In genomic region chr15:80910183-80910582, GRCm38 (mm10) we compare ENCODE assay signal across 28 mouse cellular contexts. TPM values are rescaled to one million over a fixed set of nuclear protein-coding genes. Genes with fewer than 3 reads are reported as not detected.
A peak's percentile ranks its signal among the peaks of the same experiment; 100 is the strongest.
DNase-seq lines count a peak whose midpoint lies in the region; ATAC-seq and TF ChIP-seq lines count a peak whose summit lies in the region.
"Had no signal": no experiment of that assay in that cellular context is flagged by ENCODE, and none has a peak within 500 bp of the region (broad histone marks: within the 10 kb centered on the region; RNA-seq: fewer than 3 reads in every experiment).

No protein-coding gene starts in this region.

- no peak overlapping the region for H3K27ac ChIP-seq in gastrocnemius, adult 2 months
- H3K27ac ChIP-seq in liver, embryonic 12.5 days: peak overlapping the region; percentile 88
- no peak overlapping the region for H3K27ac ChIP-seq in liver, postnatal 0 days (ENCODE audit: low read depth)
- peak overlapping the region; percentile 84 for H3K27ac ChIP-seq in liver, embryonic 14.5 days
- H3K27ac ChIP-seq: embryonic facial prominence, embryonic 12.5 days; hindbrain, embryonic 10.5 days; kidney, postnatal 0 days; limb, embryonic 13.5 days had no signal

- WGBS in liver, embryonic 12.5 days (ENCODE audit: insufficient replicate concordance): 69% methylated on average over 3 of the region's 3 CpGs
- WGBS in liver, postnatal 0 days (ENCODE audit: insufficient replicate concordance): 83% methylated on average over 3 of the region's 3 CpGs
- 68% methylated on average over 3 of the region's 3 CpGs for WGBS in liver, embryonic 14.5 days (ENCODE audit: insufficient replicate concordance)

- no peak for ATAC-seq in liver, embryonic 12.5 days
- ATAC-seq in liver, postnatal 0 days: no peak
- ATAC-seq in liver, embryonic 14.5 days (ENCODE audit: insufficient read depth): no peak
- ATAC-seq: activated CD4-positive, CD25-positive, alpha-beta regulatory T cell, adult 4 months; forebrain, embryonic 14.5 days; hindbrain, embryonic 16.5 days had no signal

- H3K9ac ChIP-seq in liver, embryonic 12.5 days: peak overlapping the region; percentile 51
- no peak overlapping the region for H3K9ac ChIP-seq in liver, postnatal 0 days (replicated peaks)
- no peak overlapping the region; the same call in 1 of the 2 replicates for H3K9ac ChIP-seq in liver, embryonic 14.5 days (replicated peaks)
- H3K9ac ChIP-seq: embryonic facial prominence, embryonic 12.5 days; limb, embryonic 13.5 days; lung, embryonic 14.5 days had no signal

- intact Hi-C loops in gastrocnemius, adult 2 months (cut with DNase I): no loop called here

- TF ChIP-seq EP300 in liver, postnatal 0 days (IDR thresholded peaks at IDR 0.05; ENCODE audit: low read depth): no peak
- no peak for TF ChIP-seq EP300 in liver, embryonic 14.5 days (IDR thresholded peaks at IDR 0.05; ENCODE audit: low read depth)

- no peaks in the 10 kb centered on the region for H3K27me3 ChIP-seq in liver, embryonic 12.5 days (replicated peaks)
- H3K27me3 ChIP-seq in liver, postnatal 0 days (ENCODE audit: insufficient read depth, low read length): no peaks in the 10 kb centered on the region
- no peaks in the 10 kb centered on the region for H3K27me3 ChIP-seq in liver, embryonic 14.5 days (ENCODE audit: control insufficient read depth, insufficient read depth, low read length)
- H3K27me3 ChIP-seq: embryonic facial prominence, embryonic 12.5 days; limb, embryonic 13.5 days had no signal

- no peaks in the 10 kb centered on the region for H3K9me3 ChIP-seq in liver, embryonic 12.5 days (replicated peaks)
- H3K9me3 ChIP-seq in liver, postnatal 0 days (ENCODE audit: low read length): no peaks in the 10 kb centered on the region
- no peaks in the 10 kb centered on the region for H3K9me3 ChIP-seq in liver, embryonic 14.5 days (ENCODE audit: control insufficient read depth, low read length)
- H3K9me3 ChIP-seq: embryonic facial prominence, embryonic 12.5 days; G1E; hindbrain, embryonic 10.5 days; limb, embryonic 13.5 days had no signal

- H3K4me1 ChIP-seq in liver, embryonic 12.5 days: peaks cover 39% of the 10 kb centered on the region
- peaks cover 11% of the 10 kb centered on the region for H3K4me1 ChIP-seq in liver, postnatal 0 days (ENCODE audit: insufficient read depth)
- peaks cover 25 to 26% of the 10 kb centered on the region in 2 experiments for H3K4me1 ChIP-seq in liver, embryonic 14.5 days (replicated peaks; ENCODE audit: control insufficient read depth in 2 of 2, insufficient read depth in 2 of 2, low read length in 1 of 2)
- H3K4me1 ChIP-seq: embryonic facial prominence, embryonic 12.5 days; hindbrain, embryonic 10.5 days; limb, embryonic 13.5 days had no signal

- no peak overlapping the region for H3K4me3 ChIP-seq in gastrocnemius, adult 2 months
- H3K4me3 ChIP-seq in liver, embryonic 12.5 days: no peak overlapping the region
- H3K4me3 ChIP-seq in liver, postnatal 0 days (ENCODE audit: low read depth, low read length): no peak overlapping the region
- H3K4me3 ChIP-seq in liver, embryonic 14.5 days (ENCODE audit: insufficient read depth in 1 of 2, low read depth in 2 of 2, low read length in 2 of 2): no peak overlapping the region
- H3K4me3 ChIP-seq: embryonic facial prominence, embryonic 12.5 days; hindbrain, embryonic 10.5 days; limb, embryonic 13.5 days had no signal

- H3K4me2 ChIP-seq in liver, embryonic 12.5 days: peak overlapping the region; percentile 55
- no peak overlapping the region for H3K4me2 ChIP-seq in liver, postnatal 0 days (ENCODE audit: low read depth, low read length)
- H3K4me2 ChIP-seq in liver, embryonic 14.5 days (ENCODE audit: low read depth): peak overlapping the region; percentile 62
- H3K4me2 ChIP-seq: embryonic facial prominence, embryonic 12.5 days; limb, embryonic 13.5 days; lung, embryonic 14.5 days had no signal

- DNase-seq in gastrocnemius, adult 2 months: no peak
- no peak for DNase-seq in gastrocnemius, adult 8-10 months (ENCODE audit: low spot score in 2 of 2)
- DNase-seq in liver, postnatal 0 days: no peak
- peak; percentile 26 for DNase-seq in T-cell, adult 2 months (ENCODE audit: low spot score)
- no peak for DNase-seq in liver, embryonic 14.5 days (ENCODE audit: low read depth in 3 of 3, low spot score in 3 of 3)
- no peak for DNase-seq in embryo, embryonic 9.5 days (ENCODE audit: extremely low spot score)
- DNase-seq in kidney, adult 9 months: no peak
- DNase-seq: adrenal gland, adult 2 months; adrenal gland, postnatal 36 days; cerebellum, adult 11 months; cerebellum, adult 9-10 months; cerebellum, postnatal 36 days; heart, postnatal 14 days; kidney, adult 2 months; kidney, postnatal 4 days; lung, embryonic 14.5 days; lung, postnatal 14 days; midbrain, embryonic 14.5 days; thymus, adult 2 months had no signal

- H3K36me3 ChIP-seq in liver, embryonic 12.5 days: peaks cover 95% of the 10 kb centered on the region
- H3K36me3 ChIP-seq in liver, postnatal 0 days (replicated peaks; ENCODE audit: insufficient read depth, low read length): peaks cover 68% of the 10 kb centered on the region
- peaks cover 65% of the 10 kb centered on the region for H3K36me3 ChIP-seq in liver, embryonic 14.5 days (replicated peaks; ENCODE audit: control insufficient read depth, insufficient read depth, low read depth)

- TF ChIP-seq CTCF in gastrocnemius, adult 2 months (IDR thresholded peaks at IDR 0.05): peak; percentile 46
- TF ChIP-seq CTCF in liver, postnatal 0 days (IDR thresholded peaks at IDR 0.05; ENCODE audit: low read depth): no peak
- TF ChIP-seq CTCF in liver, embryonic 14.5 days (IDR thresholded peaks at IDR 0.05; ENCODE audit: low read depth): peak; percentile 23

RNA-seq across cellular contexts. Expression of gene Adsl, which starts 38.1 kb away (rescaled TPM):
- total RNA-seq in gastrocnemius, adult 2 months (2021): 100 to 1,000 TPM; 173 to 178 TPM
- 100 to 1,000 TPM; 142 to 167 (median 153) TPM for total RNA-seq in gastrocnemius, adult 8-10 months (2022)
- polyA plus RNA-seq in liver, embryonic 12.5 days (2016; fragmentation: Nextera tagmentation; extraction: Ambion mirVana): 171 and 181 TPM in 2 replicates
- 28.9 and 37.0 TPM in 2 replicates for polyA plus RNA-seq in liver, postnatal 0 days (2015; fragmentation: Nextera tagmentation; extraction: Ambion mirVana)
- polyA plus RNA-seq in liver, embryonic 14.5 days (2012; rRNA removed): 28.7 and 43.8 TPM in 2 replicates
- polyA plus RNA-seq in liver, embryonic 14.5 days (2014; fragmentation: Nextera tagmentation; extraction: Ambion mirVana): 48.2 and 57.5 TPM in 2 replicates

Comparison
In these comparisons a context has a peak if more than half of its experiments do, and no peak if none do; other contexts are left out.
1. H3K27ac ChIP-seq: peak in liver, embryonic 12.5 days (single experiment) and liver, embryonic 14.5 days (single experiment); none in gastrocnemius, adult 2 months (single experiment) and liver, postnatal 0 days (single experiment).